Mouse (Mus musculus): ENCODE results near the gene Mbd6.

The Mbd6 gene

GRCm38 (mm10) chr10:127287936-127288293 lies 903 bp downstream of the Mbd6 start:
- DNase-seq (ENCODE audit: low read depth): no peak

GRCm38 (mm10) chr10:127287271-127287935 lies 1.4 kb downstream of the Mbd6 start:
- no peak for DNase-seq (ENCODE audit: low read depth)

GRCm38 (mm10) chr10:127286730-127287129 lies 2.1 kb downstream of the Mbd6 start:
- no peak for DNase-seq (ENCODE audit: low read depth)

GRCm38 (mm10) chr10:127286194-127286593 lies 2.6 kb downstream of the Mbd6 start:
- no peak for DNase-seq (ENCODE audit: low read depth)

- no peak for DNase-seq (ENCODE audit: low read depth)
Measured at GRCm38 (mm10) chr10:127285644-127286043, 3.2 kb downstream of the Mbd6 start.

GRCm38 (mm10) chr10:127284724-127285500 lies 3.9 kb downstream of the Mbd6 start:
- no peak for DNase-seq (ENCODE audit: low read depth)

- no peak for DNase-seq (ENCODE audit: low read depth)
Measured at GRCm38 (mm10) chr10:127284105-127284622, 4.7 kb downstream of the Mbd6 start.

GRCm38 (mm10) chr10:127282620-127283215 lies 6.1 kb downstream of the Mbd6 start:
- DNase-seq (ENCODE audit: low read depth): no peak

- DNase-seq (ENCODE audit: low read depth): no peak
Measured at GRCm38 (mm10) chr10:127281316-127281715, 7.5 kb downstream of the Mbd6 start.

GRCm38 (mm10) chr10:127279730-127280129 lies 9.1 kb downstream of the Mbd6 start:
- no peak for DNase-seq (ENCODE audit: low read depth)

- no peak for DNase-seq (ENCODE audit: low read depth)
Measured at GRCm38 (mm10) chr10:127274261-127275022, 14.4 kb downstream of the Mbd6 start.

- no peak for DNase-seq (ENCODE audit: low read depth)
Measured at GRCm38 (mm10) chr10:127272371-127272770, 16.4 kb downstream of the Mbd6 start.

GRCm38 (mm10) chr10:127269884-127270283 lies 18.9 kb downstream of the Mbd6 start:
- DNase-seq (ENCODE audit: low read depth): no peak

- DNase-seq (ENCODE audit: low read depth): no peak
Measured at GRCm38 (mm10) chr10:127269036-127269435, 19.8 kb downstream of the Mbd6 start.

GRCm38 (mm10) chr10:127268401-127268800 lies 20.4 kb downstream of the Mbd6 start:
- no peak for DNase-seq (ENCODE audit: low read depth)

GRCm38 (mm10) chr10:127267318-127267717 lies 21.5 kb downstream of the Mbd6 start:
- DNase-seq (ENCODE audit: low read depth): no peak

- peak; percentile 93 for DNase-seq (ENCODE audit: low read depth)
Measured at GRCm38 (mm10) chr10:127266112-127267091, 22.4 kb downstream of the Mbd6 start, which contains the start of gene Dctn2. Gene Dctn2 (plus strand): TSS chr10:127266368.

GRCm38 (mm10) chr10:127265727-127266111 lies 23.1 kb downstream of the Mbd6 start:
- no peak for DNase-seq (ENCODE audit: low read depth)

GRCm38 (mm10) chr10:127264971-127265370 lies 23.8 kb downstream of the Mbd6 start:
- no peak for DNase-seq (ENCODE audit: low read depth)

- DNase-seq (ENCODE audit: low read depth): no peak
Measured at GRCm38 (mm10) chr10:127264336-127264735, 24.5 kb downstream of the Mbd6 start.

GRCm38 (mm10) chr10:127263631-127264030 lies 25.2 kb downstream of the Mbd6 start:
- DNase-seq (ENCODE audit: low read depth): no peak
